Mouse (Mus musculus) lung, postnatal 14 days (tissue): ENCODE data around the gene Tll1.
"Not testable (repeated sequence)": the region's sequence is repeated elsewhere in the genome, so short reads cannot be mapped to it uniquely, and the experiment has no call there.

Experiments used
- DNase-seq: peaks from one replicate; pipeline ENCODE4 v3.0.0; 2021

The Tll1 gene

GRCm38 (mm10) chr8:64057571-64057970 lies 148.5 kb downstream of the Tll1 start:
- no peak for DNase-seq

- DNase-seq, result no peak
Observed at GRCm38 (mm10) chr8:64048556-64048955, 157.5 kb downstream of the Tll1 start.

- no peak for DNase-seq
Observed at GRCm38 (mm10) chr8:64047963-64048505, 158.0 kb downstream of the Tll1 start.

GRCm38 (mm10) chr8:64041303-64041884 lies 164.7 kb downstream of the Tll1 start:
- DNase-seq, result no peak

- no peak for DNase-seq
Observed at GRCm38 (mm10) chr8:64030672-64031385, 175.2 kb downstream of the Tll1 start.

- DNase-seq, result no peak
Observed at GRCm38 (mm10) chr8:64030081-64030480, 176.0 kb downstream of the Tll1 start.

GRCm38 (mm10) chr8:64029525-64029924 lies 176.5 kb downstream of the Tll1 start:
- no peak for DNase-seq

GRCm38 (mm10) chr8:64024359-64024758 lies 181.7 kb downstream of the Tll1 start:
- DNase-seq, result no peak

GRCm38 (mm10) chr8:64023579-64023978 lies 182.5 kb downstream of the Tll1 start:
- DNase-seq, result peak; percentile 2

GRCm38 (mm10) chr8:64023027-64023426 lies 183.0 kb downstream of the Tll1 start:
- DNase-seq, result no peak

- DNase-seq, result not testable (repeated sequence)
Observed at GRCm38 (mm10) chr8:63970612-63971391, 235.3 kb downstream of the Tll1 start.
